In the genomic region with DNA sequence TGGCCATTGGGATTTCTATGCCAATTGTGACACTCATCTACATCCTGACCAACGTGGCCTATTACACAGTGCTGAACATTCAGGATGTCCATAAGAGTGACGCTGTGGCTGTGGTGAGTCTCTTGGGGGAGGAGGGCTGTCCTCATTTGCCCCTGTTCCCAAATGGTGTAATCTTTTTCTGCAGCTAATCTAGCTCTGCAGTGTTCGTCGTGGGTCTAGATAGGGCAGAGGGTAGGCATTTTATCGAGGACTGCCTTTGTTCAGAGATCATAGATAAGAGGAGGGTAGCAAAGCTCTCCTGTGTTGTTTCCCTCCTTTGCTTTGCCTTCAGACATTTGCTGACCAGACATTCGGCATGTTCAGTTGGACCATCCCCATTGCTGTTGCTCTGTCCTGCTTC, we compare ENCODE assay signal across 15 mouse cellular contexts.
"Had no signal": no experiment of that assay in that cellular context is flagged by ENCODE, and none has a peak within 500 bp of the region (broad histone marks: within the 10 kb centered on the region; RNA-seq: fewer than 3 reads in every experiment).

No protein-coding gene starts in this region.

- H3K9me3 ChIP-seq: limb, embryonic 10.5 days; liver, embryonic 15.5 days; megakaryocyte, embryonic 14.5 days; midbrain, embryonic 12.5 days; neural tube, embryonic 13.5 days had no signal

- H3K4me3 ChIP-seq: left cerebral cortex, adult 2 months; limb, embryonic 10.5 days; liver, embryonic 15.5 days; megakaryocyte, embryonic 14.5 days; midbrain, embryonic 12.5 days; neural tube, embryonic 13.5 days had no signal

- H3K4me2 ChIP-seq: liver, embryonic 11.5 days; liver, embryonic 15.5 days; midbrain, embryonic 12.5 days; neural tube, embryonic 13.5 days had no signal

- H3K9ac ChIP-seq: liver, embryonic 15.5 days; midbrain, embryonic 12.5 days; neural tube, embryonic 13.5 days had no signal

- H3K27ac ChIP-seq: left cerebral cortex, adult 2 months; limb, embryonic 10.5 days; liver, embryonic 15.5 days; midbrain, embryonic 12.5 days; neural tube, embryonic 13.5 days; stomach, postnatal 0 days had no signal

- ATAC-seq: lung, postnatal 0 days; midbrain, embryonic 16.5 days had no signal

- DNase-seq: kidney, adult 8-10 months; kidney, postnatal 25 days; lung, adult 2 months; lung, postnatal 36 days; retina, postnatal 1 day had no signal

- H3K27me3 ChIP-seq: megakaryocyte, embryonic 14.5 days; midbrain, embryonic 12.5 days; neural tube, embryonic 13.5 days had no signal

- H3K4me1 ChIP-seq: limb, embryonic 10.5 days; midbrain, embryonic 12.5 days; neural tube, embryonic 13.5 days had no signal
